1 mouse cellular context compared by ENCODE assay signal in genomic region chr5:99884035-99884434, GRCm38 (mm10).
TF ChIP-seq lines count a peak whose summit lies in the region.

No protein-coding gene starts in this region.

TF ChIP-seq in ES-E14, 5 proteins besides CTCF, POLR2A, EP300 and RAD21:
- no peak for TF ChIP-seq CHD2 (IDR thresholded peaks at IDR 0.05; ENCODE audit: low read depth, low read length)
- TF ChIP-seq ZC3H11A (IDR thresholded peaks at IDR 0.05; ENCODE audit: borderline replicate concordance, low read depth, low read length) = no peak
- TF ChIP-seq MAFK (IDR thresholded peaks at IDR 0.05; ENCODE audit: insufficient read depth, low read depth, low read length) = no peak
- no peak for TF ChIP-seq ZNF384 (IDR thresholded peaks at IDR 0.05; ENCODE audit: low read depth, low read length)
- no peak for TF ChIP-seq HCFC1 (IDR thresholded peaks at IDR 0.05; ENCODE audit: borderline replicate concordance, insufficient read depth, low read length)
